Mouse (Mus musculus): ENCODE results near the gene Mdga1. TPM values are rescaled to one million over a fixed set of nuclear protein-coding genes. Genes with fewer than 3 reads are reported as not detected.
A peak's percentile ranks its signal among the peaks of the same experiment; 100 is the strongest.

Gene Mdga1
- total and polyA plus RNA-seq, 3 experiments, result 1.0 to 1.5 (median 1.3) TPM

GRCm38 (mm10) chr17:29920089-29920488 is 49.8 kb downstream of the Mdga1 start:
- no peak for DNase-seq

GRCm38 (mm10) chr17:29919552-29919920 is 50.4 kb downstream of the Mdga1 start:
- DNase-seq, result no peak

GRCm38 (mm10) chr17:29918791-29919551 is 50.9 kb downstream of the Mdga1 start:
- no peak for DNase-seq

GRCm38 (mm10) chr17:29916968-29917367 is 52.9 kb downstream of the Mdga1 start:
- no peak for DNase-seq

- DNase-seq, result no peak
These were observed 54.1 kb downstream of the Mdga1 start for GRCm38 (mm10) chr17:29915820-29916219.

GRCm38 (mm10) chr17:29913301-29913965 is 56.5 kb downstream of the Mdga1 start:
- DNase-seq, result no peak

GRCm38 (mm10) chr17:29912733-29913132 is 57.2 kb downstream of the Mdga1 start:
- DNase-seq, result peak; percentile 33

GRCm38 (mm10) chr17:29909031-29909430 is 60.9 kb downstream of the Mdga1 start:
- no peak for DNase-seq

- DNase-seq, result no peak
These were observed 65.2 kb downstream of the Mdga1 start for GRCm38 (mm10) chr17:29904694-29905093.

- peak; percentile 73 for DNase-seq
These were observed 67.3 kb downstream of the Mdga1 start for GRCm38 (mm10) chr17:29902406-29903155.

- DNase-seq, result no peak
These were observed 69.6 kb downstream of the Mdga1 start for GRCm38 (mm10) chr17:29900289-29900688.

- no peak for DNase-seq
These were observed 73.5 kb downstream of the Mdga1 start for GRCm38 (mm10) chr17:29896181-29897054.

- no peak for DNase-seq
These were observed 74.3 kb downstream of the Mdga1 start for GRCm38 (mm10) chr17:29895566-29895965.

GRCm38 (mm10) chr17:29894965-29895364 is 74.9 kb downstream of the Mdga1 start:
- DNase-seq, result no peak

- DNase-seq, result no peak
These were observed 79.3 kb downstream of the Mdga1 start for GRCm38 (mm10) chr17:29890451-29891110.

- peak; percentile 68 for DNase-seq
These were observed 80.6 kb downstream of the Mdga1 start for GRCm38 (mm10) chr17:29888981-29889980.

- peak; percentile 74 for DNase-seq
These were observed 81.7 kb downstream of the Mdga1 start for GRCm38 (mm10) chr17:29887881-29888826.

GRCm38 (mm10) chr17:29887271-29887880 is 82.5 kb downstream of the Mdga1 start:
- peak; percentile 78 for DNase-seq

Measured in adrenal gland, adult 2 months (tissue).